Mouse (Mus musculus): ENCODE data around the gene Dedd. TPM values are rescaled to one million over a fixed set of nuclear protein-coding genes. Genes with fewer than 3 reads are reported as not detected.
A peak's percentile ranks its signal among the peaks of the same experiment; 100 is the strongest.

Dedd gene
- polyA plus RNA-seq, 1 experiment from 2014 or later = 45.1 TPM

- H3K4me1 ChIP-seq (ENCODE audit: control insufficient read depth, insufficient read depth, low read length) = peaks cover 14% of the 10 kb centered on the region
- no peaks in the 10 kb centered on the region for H3K27me3 ChIP-seq (ENCODE audit: control insufficient read depth, insufficient read depth, low read length)
- no peak overlapping the region for H3K9ac ChIP-seq (ENCODE audit: low read length)
- H3K36me3 ChIP-seq (ENCODE audit: control insufficient read depth, insufficient read depth, low read length) = no peaks in the 10 kb centered on the region
- ATAC-seq (ENCODE audit: low FRiP score) = no peak
- H3K9me3 ChIP-seq (ENCODE audit: control insufficient read depth, low read length) = peaks cover 6% of the 10 kb centered on the region; the same call in 1 of the 2 replicates
- H3K27ac ChIP-seq (ENCODE audit: low read depth, low read length) = no peak overlapping the region
- DNase-seq (ENCODE audit: low spot score, missing footprints) = no peak
- no peak overlapping the region for H3K4me2 ChIP-seq
- WGBS = 90% methylated on average over 3 of the region's 3 CpGs
- H3K4me3 ChIP-seq (ENCODE audit: low read depth, low read length) = no peak overlapping the region
Observed at GRCm38 (mm10) chr1:171348665-171349064, 19.7 kb downstream of the Dedd start.

GRCm38 (mm10) chr1:171349210-171349609 lies 20.3 kb downstream of the Dedd start:
- no peaks in the 10 kb centered on the region for H3K27me3 ChIP-seq (ENCODE audit: control insufficient read depth, insufficient read depth, low read length)
- ATAC-seq (ENCODE audit: low FRiP score) = no peak
- 91% methylated on average over 2 of the region's 2 CpGs for WGBS

GRCm38 (mm10) chr1:171355812-171356340 lies 26.9 kb downstream of the Dedd start:
- Histone ChIP-seq H3K9ac (ENCODE audit: low read length) (no peak overlapping the region), H3K27ac (ENCODE audit: low read depth, low read length) (no peak overlapping the region), H3K36me3 (ENCODE audit: control insufficient read depth, insufficient read depth, low read length) (peaks cover 3% of the 10 kb centered on the region; the same call in 1 of the 2 replicates), H3K9me3 (ENCODE audit: control insufficient read depth, low read length) (peaks cover 2% of the 10 kb centered on the region; the same call in 1 of the 2 replicates), H3K27me3 (ENCODE audit: control insufficient read depth, insufficient read depth, low read length) (no peaks in the 10 kb centered on the region), H3K4me1 (ENCODE audit: control insufficient read depth, insufficient read depth, low read length) (peaks cover 6% of the 10 kb centered on the region), H3K4me3 (ENCODE audit: low read depth, low read length) (no peak overlapping the region), H3K4me2 (no peak overlapping the region)
- 87% methylated on average over 5 of the region's 5 CpGs for WGBS
- no peak for ATAC-seq (ENCODE audit: low FRiP score)
- DNase-seq (ENCODE audit: low spot score, missing footprints) = peak; percentile 45

More at GRCm38 (mm10) chr1:171349210-171349609, 20.3 kb downstream of the Dedd start:
- no peak overlapping the region for H3K27ac ChIP-seq (ENCODE audit: low read depth, low read length)
- H3K4me1 ChIP-seq (ENCODE audit: control insufficient read depth, insufficient read depth, low read length) = peaks cover 14% of the 10 kb centered on the region
- no peaks in the 10 kb centered on the region for H3K36me3 ChIP-seq (ENCODE audit: control insufficient read depth, insufficient read depth, low read length)
- H3K4me2 ChIP-seq = no peak overlapping the region
- DNase-seq (ENCODE audit: low spot score, missing footprints) = no peak
- H3K9ac ChIP-seq (ENCODE audit: low read length) = no peak overlapping the region
- H3K9me3 ChIP-seq (ENCODE audit: control insufficient read depth, low read length) = peaks cover 6% of the 10 kb centered on the region; the same call in 1 of the 2 replicates
- H3K4me3 ChIP-seq (ENCODE audit: low read depth, low read length) = no peak overlapping the region

- Histone ChIP-seq H3K27ac (ENCODE audit: low read depth, low read length) (no peak overlapping the region), H3K4me1 (ENCODE audit: control insufficient read depth, insufficient read depth, low read length) (peaks cover 6% of the 10 kb centered on the region), H3K9me3 (ENCODE audit: control insufficient read depth, low read length) (peaks cover 2% of the 10 kb centered on the region; the same call in 1 of the 2 replicates), H3K4me3 (ENCODE audit: low read depth, low read length) (no peak overlapping the region), H3K27me3 (ENCODE audit: control insufficient read depth, insufficient read depth, low read length) (no peaks in the 10 kb centered on the region), H3K9ac (ENCODE audit: low read length) (no peak overlapping the region), H3K36me3 (ENCODE audit: control insufficient read depth, insufficient read depth, low read length) (peaks cover 3% of the 10 kb centered on the region; the same call in 1 of the 2 replicates), H3K4me2 (no peak overlapping the region)
- DNase-seq (ENCODE audit: low spot score, missing footprints) = no peak
- WGBS = 88% methylated on average over 2 of the region's 2 CpGs
- no peak for ATAC-seq (ENCODE audit: low FRiP score)
Observed at GRCm38 (mm10) chr1:171356814-171357213, 27.9 kb downstream of the Dedd start.

GRCm38 (mm10) chr1:171358421-171358820 lies 29.5 kb downstream of the Dedd start:
- peaks cover 2% of the 10 kb centered on the region; the same call in 1 of the 2 replicates for H3K9me3 ChIP-seq (ENCODE audit: control insufficient read depth, low read length)
- WGBS = 77% methylated on average over 4 of the region's 4 CpGs
- no peak overlapping the region for H3K9ac ChIP-seq (ENCODE audit: low read length)
- no peak overlapping the region for H3K4me2 ChIP-seq
- H3K27ac ChIP-seq (ENCODE audit: low read depth, low read length) = no peak overlapping the region
- ATAC-seq (ENCODE audit: low FRiP score) = no peak
- H3K4me1 ChIP-seq (ENCODE audit: control insufficient read depth, insufficient read depth, low read length) = peaks cover 6% of the 10 kb centered on the region
- DNase-seq (ENCODE audit: low spot score, missing footprints) = peak; percentile 86
- H3K36me3 ChIP-seq (ENCODE audit: control insufficient read depth, insufficient read depth, low read length) = peaks cover 3% of the 10 kb centered on the region; the same call in 1 of the 2 replicates
- no peaks in the 10 kb centered on the region for H3K27me3 ChIP-seq (ENCODE audit: control insufficient read depth, insufficient read depth, low read length)
- H3K4me3 ChIP-seq (ENCODE audit: low read depth, low read length) = no peak overlapping the region

- peaks cover 6% of the 10 kb centered on the region for H3K4me1 ChIP-seq (ENCODE audit: control insufficient read depth, insufficient read depth, low read length)
Observed at GRCm38 (mm10) chr1:171360253-171360652, 31.3 kb downstream of the Dedd start.

GRCm38 (mm10) chr1:171360656-171361055 lies 31.7 kb downstream of the Dedd start, which contains the start of gene Klhdc9:
TSS of gene Klhdc9 (minus strand) at chr1:171360798.
- WGBS = under 1% methylated on average over 21 of the region's 21 CpGs
- peak within 1 kb of the TSS; percentile 64 for H3K9ac ChIP-seq (ENCODE audit: low read length)
- H3K27ac ChIP-seq (ENCODE audit: low read depth, low read length) = peak within 1 kb of the TSS; percentile 17; the same call in 1 of the 2 replicates
- peaks cover 6% of the 10 kb centered on the region for H3K4me1 ChIP-seq (ENCODE audit: control insufficient read depth, insufficient read depth, low read length)
- peaks cover 3% of the 10 kb centered on the region; the same call in 1 of the 2 replicates for H3K36me3 ChIP-seq (ENCODE audit: control insufficient read depth, insufficient read depth, low read length)
- H3K4me2 ChIP-seq = peak within 1 kb of the TSS; percentile 75
- ATAC-seq (ENCODE audit: low FRiP score) (peak; percentile 96), DNase-seq (ENCODE audit: low spot score, missing footprints) (peak; percentile 99)
- H3K4me3 ChIP-seq (ENCODE audit: low read depth, low read length) = peak within 1 kb of the TSS; percentile 43
- H3K27me3 ChIP-seq (ENCODE audit: control insufficient read depth, insufficient read depth, low read length) = no peaks in the 10 kb centered on the region
- peaks cover 2% of the 10 kb centered on the region; the same call in 1 of the 2 replicates for H3K9me3 ChIP-seq (ENCODE audit: control insufficient read depth, low read length)

More at GRCm38 (mm10) chr1:171360253-171360652, 31.3 kb downstream of the Dedd start:
- 5% methylated on average over 26 of the region's 26 CpGs for WGBS
- Histone ChIP-seq H3K9ac (ENCODE audit: low read length) (peak overlapping the region; percentile 64), H3K36me3 (ENCODE audit: control insufficient read depth, insufficient read depth, low read length) (peaks cover 3% of the 10 kb centered on the region; the same call in 1 of the 2 replicates), H3K4me3 (ENCODE audit: low read depth, low read length) (peak overlapping the region; percentile 43), H3K4me2 (peak overlapping the region; percentile 75), H3K27me3 (ENCODE audit: control insufficient read depth, insufficient read depth, low read length) (no peaks in the 10 kb centered on the region), H3K9me3 (ENCODE audit: control insufficient read depth, low read length) (peaks cover 2% of the 10 kb centered on the region; the same call in 1 of the 2 replicates), H3K27ac (ENCODE audit: low read depth, low read length) (peak overlapping the region; percentile 3; the same call in 1 of the 2 replicates)
- ATAC-seq (ENCODE audit: low FRiP score) (no peak; the same call in 1 of the 2 replicates), DNase-seq (ENCODE audit: low spot score, missing footprints) (no peak)

- H3K4me2 ChIP-seq = peak overlapping the region; percentile 75
- H3K9ac ChIP-seq (ENCODE audit: low read length) = peak overlapping the region; percentile 64
- 36% methylated on average over 16 of the region's 16 CpGs for WGBS
- peak; percentile 77 for ATAC-seq (ENCODE audit: low FRiP score)
- peaks cover 6% of the 10 kb centered on the region for H3K4me1 ChIP-seq (ENCODE audit: control insufficient read depth, insufficient read depth, low read length)
- peak overlapping the region; percentile 17; the same call in 1 of the 2 replicates for H3K27ac ChIP-seq (ENCODE audit: low read depth, low read length)
- H3K9me3 ChIP-seq (ENCODE audit: control insufficient read depth, low read length) = peaks cover 2% of the 10 kb centered on the region; the same call in 1 of the 2 replicates
- H3K27me3 ChIP-seq (ENCODE audit: control insufficient read depth, insufficient read depth, low read length) = no peaks in the 10 kb centered on the region
- peak; percentile 85 for DNase-seq (ENCODE audit: low spot score, missing footprints)
- peak overlapping the region; percentile 43 for H3K4me3 ChIP-seq (ENCODE audit: low read depth, low read length)
- peaks cover 3% of the 10 kb centered on the region; the same call in 1 of the 2 replicates for H3K36me3 ChIP-seq (ENCODE audit: control insufficient read depth, insufficient read depth, low read length)
Observed at GRCm38 (mm10) chr1:171361106-171362103, 32.5 kb downstream of the Dedd start.
